In genomic region chr13:94608420-94608831, GRCm38 (mm10) we compare ENCODE assay signal across 11 mouse cellular contexts.
DNase-seq lines count a peak whose midpoint lies in the region; ATAC-seq and TF ChIP-seq lines count a peak whose summit lies in the region.
"Had no signal": no experiment of that assay in that cellular context is flagged by ENCODE, and none has a peak within 500 bp of the region (broad histone marks: within the 10 kb centered on the region; RNA-seq: fewer than 3 reads in every experiment).

No protein-coding gene starts in this region.

- no peak for DNase-seq in heart, embryonic 10.5 days (ENCODE audit: low spot score)
- no peak for DNase-seq in heart, adult 18-20 months
- peak; percentile 73 for DNase-seq in embryonic facial prominence, embryonic 10.5 days (ENCODE audit: low spot score)
- peak; percentile 24 for DNase-seq in hindbrain, postnatal 0 days (ENCODE audit: low spot score)
- DNase-seq in urinary bladder, postnatal 10 days (ENCODE audit: low spot score): no peak
- DNase-seq in layer of hippocampus, postnatal 36 days: no peak
- DNase-seq in left cerebral cortex, adult 18-20 months (ENCODE audit: low spot score in 2 of 2): no peak
- DNase-seq: cerebellum, adult 9-10 months; heart, postnatal 4 days had no signal

- 13% methylated on average over 11 of the region's 11 CpGs for WGBS in heart, embryonic 10.5 days
- WGBS in embryonic facial prominence, embryonic 10.5 days: 3% methylated on average over 11 of the region's 11 CpGs
- WGBS in hindbrain, postnatal 0 days: 19% methylated on average over 11 of the region's 11 CpGs
- 2% methylated on average over 11 of the region's 11 CpGs for WGBS in neural tube, embryonic 12.5 days

- peak overlapping the region; percentile 67 for H3K27ac ChIP-seq in heart, embryonic 10.5 days
- H3K27ac ChIP-seq in embryonic facial prominence, embryonic 10.5 days (replicated peaks): peak overlapping the region; percentile 65
- H3K27ac ChIP-seq in hindbrain, postnatal 0 days: no peak overlapping the region
- H3K27ac ChIP-seq in neural tube, embryonic 12.5 days: peak overlapping the region; percentile 32; the same call in 1 of the 2 replicates

- no peaks in the 10 kb centered on the region for H3K9me3 ChIP-seq in heart, embryonic 10.5 days
- no peaks in the 10 kb centered on the region for H3K9me3 ChIP-seq in embryonic facial prominence, embryonic 10.5 days
- no peaks in the 10 kb centered on the region for H3K9me3 ChIP-seq in hindbrain, postnatal 0 days (ENCODE audit: low read length)
- no peaks in the 10 kb centered on the region for H3K9me3 ChIP-seq in neural tube, embryonic 12.5 days

- no peak overlapping the region for H3K4me2 ChIP-seq in hindbrain, postnatal 0 days (ENCODE audit: low read depth, low read length)
- peak overlapping the region; percentile 30 for H3K4me2 ChIP-seq in neural tube, embryonic 12.5 days (replicated peaks)
- H3K4me2 ChIP-seq: liver, embryonic 11.5 days had no signal

- no peak for TF ChIP-seq CTCF in hindbrain, postnatal 0 days (IDR thresholded peaks at IDR 0.05; ENCODE audit: low read depth)

- peaks cover 10% of the 10 kb centered on the region; the same call in 1 of the 2 replicates for H3K4me1 ChIP-seq in heart, embryonic 10.5 days
- H3K4me1 ChIP-seq in embryonic facial prominence, embryonic 10.5 days: peaks cover 19% of the 10 kb centered on the region
- no peaks in the 10 kb centered on the region for H3K4me1 ChIP-seq in hindbrain, postnatal 0 days (ENCODE audit: insufficient read depth, low read length)
- peaks cover 18% of the 10 kb centered on the region for H3K4me1 ChIP-seq in neural tube, embryonic 12.5 days

- H3K36me3 ChIP-seq in heart, embryonic 10.5 days: no peaks in the 10 kb centered on the region
- H3K36me3 ChIP-seq in embryonic facial prominence, embryonic 10.5 days (replicated peaks): no peaks in the 10 kb centered on the region
- H3K36me3 ChIP-seq in hindbrain, postnatal 0 days (ENCODE audit: insufficient read depth, low read length): no peaks in the 10 kb centered on the region
- H3K36me3 ChIP-seq in neural tube, embryonic 12.5 days: no peaks in the 10 kb centered on the region

- H3K27me3 ChIP-seq in heart, embryonic 10.5 days (ENCODE audit: insufficient read depth, poor library complexity, severe bottlenecking): peaks cover 24% of the 10 kb centered on the region
- peaks cover 92% of the 10 kb centered on the region for H3K27me3 ChIP-seq in embryonic facial prominence, embryonic 10.5 days (replicated peaks; ENCODE audit: low read depth, poor library complexity, severe bottlenecking)
- peaks cover 26% of the 10 kb centered on the region for H3K27me3 ChIP-seq in hindbrain, postnatal 0 days (ENCODE audit: insufficient read depth, low read length)
- peaks cover 79% of the 10 kb centered on the region for H3K27me3 ChIP-seq in neural tube, embryonic 12.5 days (replicated peaks)

- ATAC-seq in hindbrain, postnatal 0 days: no peak
- peak; percentile 92 for ATAC-seq in neural tube, embryonic 12.5 days (ENCODE audit: low FRiP score, low read depth)

- no peak overlapping the region for H3K9ac ChIP-seq in hindbrain, postnatal 0 days (replicated peaks; ENCODE audit: low read length)
- H3K9ac ChIP-seq in neural tube, embryonic 12.5 days: no peak overlapping the region

- H3K4me3 ChIP-seq in heart, embryonic 10.5 days: no peak overlapping the region
- H3K4me3 ChIP-seq in embryonic facial prominence, embryonic 10.5 days: peak overlapping the region; percentile 19; the same call in 1 of the 2 replicates
- H3K4me3 ChIP-seq in hindbrain, postnatal 0 days (ENCODE audit: low read length): no peak overlapping the region
- no peak overlapping the region for H3K4me3 ChIP-seq in neural tube, embryonic 12.5 days

Comparison
In these comparisons a context has a peak if more than half of its experiments do, and no peak if none do; other contexts are left out.
1. DNase-seq: peak in embryonic facial prominence, embryonic 10.5 days (single experiment) and hindbrain, postnatal 0 days (single experiment); none in heart, embryonic 10.5 days (single experiment), heart, adult 18-20 months (0 of 2), urinary bladder, postnatal 10 days (single experiment), layer of hippocampus, postnatal 36 days (0 of 2) and left cerebral cortex, adult 18-20 months (0 of 2).